Mouse (Mus musculus) G1E (cell line): ENCODE measurements around the gene Hoxa3.

Source experiments
- CTCF ChIP-seq: IDR thresholded peaks from 2 replicates; pipeline ENCODE4 v1.5.1; 2012; ENCODE audit warnings: low read depth, low read length, inconsistent platforms, mixed read lengths
- GATA1 ChIP-seq: IDR thresholded peaks from 2 replicates; pipeline ENCODE4 v1.6.1; 2012; ENCODE audit warnings: borderline replicate concordance, low read length, inconsistent platforms, mixed read lengths
- GATA2 ChIP-seq: IDR thresholded peaks from 2 replicates; pipeline ENCODE4 v1.6.1; 2012; ENCODE audit warnings: low read depth, low read length, inconsistent platforms, borderline replicate concordance
- POLR2AphosphoS5 ChIP-seq: IDR thresholded peaks from 2 replicates; pipeline ENCODE4 v1.6.1; 2012; ENCODE audit warnings: low read depth, low read length, inconsistent platforms; ENCODE audit not compliant: insufficient replicate concordance
- TAL1 ChIP-seq: conservative IDR thresholded peaks from 2 replicates; pipeline ENCODE4 v1.6.1; 2012; ENCODE audit warnings: low read depth, low read length, inconsistent platforms, mixed read lengths

GRCm38 (mm10) chr6:52248638-52249414, 35.7 kb upstream of the Hoxa3 start:
- TF ChIP-seq CTCF (no peak), GATA1 (no peak), POLR2AphosphoS5 (no peak), GATA2 (no peak), TAL1 (no peak)
